22 mouse cellular contexts compared by ENCODE assay signal in genomic region chr9:3309292-3309836, GRCm38 (mm10). TPM values are rescaled to one million over a fixed set of nuclear protein-coding genes. Genes with fewer than 3 reads are reported as not detected.
DNase-seq lines count a peak whose midpoint lies in the region; ATAC-seq and TF ChIP-seq lines count a peak whose summit lies in the region.
"Had no signal": no experiment of that assay in that cellular context is flagged by ENCODE, and none has a peak within 500 bp of the region (broad histone marks: within the 10 kb centered on the region; RNA-seq: fewer than 3 reads in every experiment).

No protein-coding gene starts in this region.

- no peak for TF ChIP-seq CTCF in liver, postnatal 0 days (IDR thresholded peaks at IDR 0.05; ENCODE audit: low read depth)
- TF ChIP-seq CTCF in intestine, postnatal 0 days (IDR thresholded peaks at IDR 0.05; ENCODE audit: low read depth), result no peak

- ATAC-seq in forebrain, embryonic 11.5 days (replicated peaks; ENCODE audit: low FRiP score), result 0 out of 2 replicates have a peak, but pooled peaks have one; percentile 39
- no peak for ATAC-seq in forebrain, embryonic 12.5 days (ENCODE audit: low FRiP score)
- ATAC-seq in liver, embryonic 12.5 days, result peak; percentile 32; the same call in 1 of the 2 replicates
- no peak for ATAC-seq in liver, postnatal 0 days
- ATAC-seq in intestine, postnatal 0 days, result peak; percentile 36; the same call in 1 of the 2 replicates
- peak; percentile 72; the same call in 1 of the 2 replicates for ATAC-seq in stomach, embryonic 16.5 days (ENCODE audit: insufficient read depth, low FRiP score)

- H3K36me3 ChIP-seq in forebrain, embryonic 11.5 days (ENCODE audit: control insufficient read depth, insufficient read depth, low read length), result no peaks in the 10 kb centered on the region
- no peaks in the 10 kb centered on the region for H3K36me3 ChIP-seq in forebrain, embryonic 12.5 days (replicated peaks)
- no peaks in the 10 kb centered on the region for H3K36me3 ChIP-seq in liver, embryonic 12.5 days
- no peaks in the 10 kb centered on the region for H3K36me3 ChIP-seq in liver, postnatal 0 days (replicated peaks; ENCODE audit: insufficient read depth, low read length)
- H3K36me3 ChIP-seq in intestine, postnatal 0 days (ENCODE audit: control insufficient read depth, insufficient read depth), result no peaks in the 10 kb centered on the region
- H3K36me3 ChIP-seq in stomach, embryonic 16.5 days (ENCODE audit: control insufficient read depth, insufficient read depth, low read length), result no peaks in the 10 kb centered on the region
- H3K36me3 ChIP-seq: heart, embryonic 15.5 days; hindbrain, embryonic 13.5 days; midbrain, embryonic 12.5 days had no signal

- no peak for DNase-seq in forebrain, embryonic 11.5 days (ENCODE audit: low spot score)
- no peak for DNase-seq in liver, postnatal 0 days
- no peak for DNase-seq in left cerebral cortex, postnatal 25 days (ENCODE audit: low spot score in 2 of 2)
- DNase-seq: adrenal gland, adult 8-10 months; cerebellum, adult 11 months; cerebellum, postnatal 25 days; gastrocnemius, postnatal 10 days; heart, adult 2 months; kidney, adult 2 months; lung, adult 2 months; lung, postnatal 4 days; right cerebral cortex, postnatal 14 days; thymus, postnatal 25 days had no signal

- H3K4me2 ChIP-seq in forebrain, embryonic 11.5 days (ENCODE audit: low read depth, low read length, severe bottlenecking), result no peak overlapping the region
- no peak overlapping the region for H3K4me2 ChIP-seq in forebrain, embryonic 12.5 days
- H3K4me2 ChIP-seq in liver, embryonic 12.5 days, result no peak overlapping the region
- H3K4me2 ChIP-seq in liver, postnatal 0 days (ENCODE audit: low read depth, low read length), result no peak overlapping the region
- no peak overlapping the region for H3K4me2 ChIP-seq in intestine, postnatal 0 days (replicated peaks; ENCODE audit: low read depth)
- no peak overlapping the region for H3K4me2 ChIP-seq in stomach, embryonic 16.5 days (ENCODE audit: low read depth, low read length)
- H3K4me2 ChIP-seq: heart, embryonic 15.5 days; hindbrain, embryonic 13.5 days; midbrain, embryonic 12.5 days had no signal

- H3K4me3 ChIP-seq in forebrain, embryonic 11.5 days (ENCODE audit: low read depth, low read length), result no peak overlapping the region
- no peak overlapping the region for H3K4me3 ChIP-seq in forebrain, embryonic 12.5 days (replicated peaks)
- no peak overlapping the region for H3K4me3 ChIP-seq in liver, embryonic 12.5 days
- no peak overlapping the region for H3K4me3 ChIP-seq in liver, postnatal 0 days (ENCODE audit: low read depth, low read length)
- H3K4me3 ChIP-seq in intestine, postnatal 0 days (ENCODE audit: low read depth, low read length), result no peak overlapping the region
- H3K4me3 ChIP-seq in stomach, embryonic 16.5 days (replicated peaks; ENCODE audit: low read length), result no peak overlapping the region
- H3K4me3 ChIP-seq: heart, adult 2 months; heart, embryonic 15.5 days; hindbrain, embryonic 13.5 days; midbrain, embryonic 12.5 days; myocyte had no signal

- H3K9me3 ChIP-seq in forebrain, embryonic 11.5 days (ENCODE audit: control insufficient read depth, low read length), result peaks cover 7% of the 10 kb centered on the region; the same call in 1 of the 2 replicates
- H3K9me3 ChIP-seq in forebrain, embryonic 12.5 days, result peaks cover 20% of the 10 kb centered on the region; the same call in 1 of the 2 replicates
- no peaks in the 10 kb centered on the region for H3K9me3 ChIP-seq in liver, embryonic 12.5 days (replicated peaks)
- H3K9me3 ChIP-seq in liver, postnatal 0 days (ENCODE audit: low read length), result no peaks in the 10 kb centered on the region
- no peaks in the 10 kb centered on the region for H3K9me3 ChIP-seq in intestine, postnatal 0 days (ENCODE audit: control insufficient read depth)
- no peaks in the 10 kb centered on the region for H3K9me3 ChIP-seq in stomach, embryonic 16.5 days (replicated peaks; ENCODE audit: control insufficient read depth, low read length)
- H3K9me3 ChIP-seq: heart, embryonic 15.5 days had no signal

- no peak overlapping the region for H3K27ac ChIP-seq in forebrain, embryonic 11.5 days (ENCODE audit: low read depth, low read length)
- no peak overlapping the region for H3K27ac ChIP-seq in forebrain, embryonic 12.5 days
- H3K27ac ChIP-seq in liver, embryonic 12.5 days, result no peak overlapping the region
- no peak overlapping the region for H3K27ac ChIP-seq in liver, postnatal 0 days (ENCODE audit: low read depth)
- H3K27ac ChIP-seq in intestine, postnatal 0 days (ENCODE audit: low read depth, low read length), result no peak overlapping the region
- no peak overlapping the region for H3K27ac ChIP-seq in stomach, embryonic 16.5 days (ENCODE audit: low read length)
- H3K27ac ChIP-seq: heart, adult 2 months; heart, embryonic 15.5 days; hindbrain, embryonic 13.5 days; midbrain, embryonic 12.5 days had no signal

- no peak overlapping the region for H3K9ac ChIP-seq in forebrain, embryonic 11.5 days (ENCODE audit: low read length)
- H3K9ac ChIP-seq in forebrain, embryonic 12.5 days, result no peak overlapping the region
- no peak overlapping the region for H3K9ac ChIP-seq in liver, embryonic 12.5 days
- no peak overlapping the region for H3K9ac ChIP-seq in liver, postnatal 0 days (replicated peaks)
- no peak overlapping the region for H3K9ac ChIP-seq in intestine, postnatal 0 days (ENCODE audit: low read depth, low read length)
- H3K9ac ChIP-seq in stomach, embryonic 16.5 days (ENCODE audit: low read length), result no peak overlapping the region
- H3K9ac ChIP-seq: heart, embryonic 15.5 days; hindbrain, embryonic 13.5 days; midbrain, embryonic 12.5 days had no signal

- no peak for TF ChIP-seq EP300 in liver, postnatal 0 days (IDR thresholded peaks at IDR 0.05; ENCODE audit: low read depth)

- intact Hi-C loops in left cerebral cortex, postnatal 25 days (cut with DNase I), result no loop called here

- no peaks in the 10 kb centered on the region for H3K27me3 ChIP-seq in forebrain, embryonic 11.5 days (ENCODE audit: control insufficient read depth, insufficient read depth, low read length)
- H3K27me3 ChIP-seq in forebrain, embryonic 12.5 days, result no peaks in the 10 kb centered on the region
- H3K27me3 ChIP-seq in liver, embryonic 12.5 days (replicated peaks), result no peaks in the 10 kb centered on the region
- no peaks in the 10 kb centered on the region for H3K27me3 ChIP-seq in liver, postnatal 0 days (ENCODE audit: insufficient read depth, low read length)
- no peaks in the 10 kb centered on the region for H3K27me3 ChIP-seq in intestine, postnatal 0 days (replicated peaks; ENCODE audit: control insufficient read depth, insufficient read depth, low read length)
- no peaks in the 10 kb centered on the region for H3K27me3 ChIP-seq in stomach, embryonic 16.5 days (ENCODE audit: control insufficient read depth, insufficient read depth, low read length)
- H3K27me3 ChIP-seq: CH12.LX; heart, embryonic 15.5 days; hindbrain, embryonic 13.5 days; midbrain, embryonic 12.5 days had no signal

- no peaks in the 10 kb centered on the region for H3K4me1 ChIP-seq in forebrain, embryonic 11.5 days (replicated peaks; ENCODE audit: control insufficient read depth, insufficient read depth, low read length)
- H3K4me1 ChIP-seq in forebrain, embryonic 12.5 days, result no peaks in the 10 kb centered on the region
- H3K4me1 ChIP-seq in liver, embryonic 12.5 days, result no peaks in the 10 kb centered on the region
- no peaks in the 10 kb centered on the region for H3K4me1 ChIP-seq in liver, postnatal 0 days (ENCODE audit: insufficient read depth)
- H3K4me1 ChIP-seq in intestine, postnatal 0 days (replicated peaks; ENCODE audit: control insufficient read depth, insufficient read depth, low read length), result no peaks in the 10 kb centered on the region
- H3K4me1 ChIP-seq in stomach, embryonic 16.5 days (ENCODE audit: control insufficient read depth, insufficient read depth, low read length), result no peaks in the 10 kb centered on the region
- H3K4me1 ChIP-seq: heart, embryonic 15.5 days; hindbrain, embryonic 13.5 days; midbrain, embryonic 12.5 days had no signal

RNA-seq across cellular contexts. Expression of gene Alkbh8, which starts 25.6 kb away (rescaled TPM):
- polyA plus RNA-seq in forebrain, embryonic 11.5 days (2014; fragmentation: Nextera tagmentation; extraction: Ambion mirVana), result 34.8 and 36.4 TPM in 2 replicates
- 50.4 and 51.6 TPM in 2 replicates for polyA plus RNA-seq in forebrain, embryonic 12.5 days (2016; fragmentation: Nextera tagmentation; extraction: Ambion mirVana)
- 31.0 and 33.4 TPM in 2 replicates for polyA plus RNA-seq in liver, embryonic 12.5 days (2016; fragmentation: Nextera tagmentation; extraction: Ambion mirVana)
- 5.9 and 6.6 TPM in 2 replicates for polyA plus RNA-seq in liver, postnatal 0 days (2015; fragmentation: Nextera tagmentation; extraction: Ambion mirVana)
- 4.8 TPM in 2 replicates for polyA plus RNA-seq in intestine, postnatal 0 days (2015; fragmentation: Nextera tagmentation; extraction: Ambion mirVana)
- polyA plus RNA-seq in stomach, embryonic 16.5 days (2015; fragmentation: Nextera tagmentation; extraction: Ambion mirVana), result 21.3 and 22.7 TPM in 2 replicates
- total RNA-seq in left cerebral cortex, postnatal 25 days (2021), result 10 to 100 TPM; 48.1 to 52.8 TPM

Comparison
In these comparisons a context has a peak if more than half of its experiments do, and no peak if none do; other contexts are left out.
1. ATAC-seq: peak in forebrain, embryonic 11.5 days (single experiment), liver, embryonic 12.5 days (single experiment), intestine, postnatal 0 days (single experiment) and stomach, embryonic 16.5 days (single experiment); none in forebrain, embryonic 12.5 days (single experiment) and liver, postnatal 0 days (single experiment).